Mouse (Mus musculus): ENCODE results near the gene Aldh4a1.

Aldh4a1 gene

DNA sequence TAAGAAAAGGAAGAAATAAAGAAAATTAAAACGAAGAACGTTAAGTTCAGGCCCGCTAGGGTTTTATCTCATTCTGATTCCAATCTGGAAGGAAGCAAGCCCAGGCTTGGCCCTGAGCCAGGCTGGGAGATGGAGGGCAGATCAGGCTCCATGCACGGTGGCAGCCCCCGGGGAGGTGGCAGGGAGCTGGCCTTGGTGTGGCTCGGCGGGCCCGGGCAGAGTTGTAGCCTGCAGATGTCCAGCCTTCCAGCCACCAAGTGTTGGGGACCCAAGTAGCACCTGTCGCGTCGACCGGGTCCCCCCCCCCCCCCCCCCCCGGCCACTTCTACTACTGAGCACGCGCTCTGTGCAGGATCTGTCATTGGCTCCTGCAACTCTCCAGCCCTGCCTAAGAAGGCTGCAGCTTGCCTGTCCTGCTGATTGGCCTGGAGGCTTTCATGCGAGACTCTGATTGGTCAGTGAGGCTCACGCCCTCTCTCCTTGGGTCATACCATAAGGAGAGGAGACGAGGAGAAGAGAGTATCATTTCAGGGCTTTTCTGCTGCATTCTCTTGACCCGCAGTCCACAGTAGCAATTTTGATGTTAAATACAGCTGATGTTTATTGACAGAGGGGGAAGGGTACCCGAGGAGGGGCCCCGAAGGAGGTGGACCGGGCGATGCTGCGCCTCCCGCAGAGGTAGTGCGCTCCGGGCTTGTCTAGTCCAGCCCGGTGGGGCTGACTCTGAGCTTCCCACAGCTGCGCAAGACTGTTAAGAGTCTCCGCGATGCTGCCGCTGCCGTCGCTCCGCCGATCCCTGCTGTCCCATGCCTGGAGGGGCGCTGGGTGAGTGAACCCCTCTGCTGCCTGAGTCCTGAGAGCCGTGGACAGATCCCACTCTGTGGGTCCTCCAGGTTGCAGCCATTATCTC lies at the start of gene Aldh4a1:
TSS of gene Aldh4a1 (plus strand) at position 494 of the 910 bp plus-strand sequence.
- peak; percentile 89 to 94 for DNase-seq

DNA sequence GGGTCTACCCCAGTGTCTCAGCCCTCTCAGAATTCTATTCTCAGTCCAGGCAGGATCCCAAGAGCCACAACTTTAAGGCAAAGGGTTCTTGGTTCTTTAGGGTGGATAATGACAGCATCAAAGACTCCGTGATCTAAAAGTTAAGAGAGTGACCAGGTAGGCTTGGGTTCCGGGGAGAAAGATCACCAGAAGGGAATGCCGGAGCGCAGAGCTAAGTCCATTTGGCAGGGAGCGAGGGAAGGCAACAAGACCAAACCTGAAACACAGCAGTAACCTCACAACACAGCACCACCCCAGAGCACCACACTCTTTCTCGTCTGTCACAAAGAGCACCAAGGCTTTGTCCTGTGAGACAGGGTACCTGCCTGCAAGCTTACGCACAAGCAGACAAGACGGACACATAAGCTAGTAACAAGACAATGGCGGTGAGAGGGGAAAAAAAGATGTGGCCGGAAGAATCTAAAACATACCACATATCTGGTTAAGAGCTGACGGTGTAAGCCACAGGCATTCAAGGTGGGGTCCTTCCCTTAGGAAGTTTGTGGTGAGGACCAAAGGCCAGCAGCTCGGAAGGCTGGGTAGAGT lies 49.6 kb upstream of the Aldh4a1 start:
- DNase-seq, result no peak

DNA sequence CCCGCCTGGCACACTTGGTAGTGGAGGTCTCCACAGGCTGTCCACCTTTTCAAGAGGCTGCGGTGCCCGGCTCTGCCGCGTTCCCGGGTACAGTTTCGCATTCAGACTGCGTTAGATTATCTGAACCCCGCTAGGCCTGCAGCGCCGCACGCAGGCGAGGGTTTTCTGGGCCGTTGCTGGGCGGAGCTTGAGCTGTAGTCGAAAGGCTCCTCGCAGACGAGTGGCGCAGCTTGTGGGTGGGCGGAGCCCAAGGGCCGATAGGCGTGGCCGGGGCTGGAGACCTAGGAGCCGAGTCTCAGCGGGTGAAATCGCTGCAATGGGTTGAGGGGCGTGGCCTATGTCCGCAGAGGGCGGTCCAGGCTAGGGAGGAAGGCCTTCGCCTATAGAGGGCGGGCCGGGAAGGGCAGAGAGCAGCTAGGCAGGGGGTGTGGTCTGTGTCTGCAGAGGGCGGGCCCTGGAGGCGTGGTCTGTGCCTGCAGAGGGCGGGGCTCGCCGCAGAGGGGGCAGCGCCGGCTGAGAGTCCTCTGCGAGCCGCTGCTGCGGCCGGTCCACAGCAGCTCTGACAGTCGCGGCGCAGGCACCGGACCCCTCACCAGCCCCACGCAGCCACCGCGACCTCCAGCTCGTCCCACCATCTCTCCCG lies 48.4 kb upstream of the Aldh4a1 start:
- peak; percentile 100 for DNase-seq

DNA sequence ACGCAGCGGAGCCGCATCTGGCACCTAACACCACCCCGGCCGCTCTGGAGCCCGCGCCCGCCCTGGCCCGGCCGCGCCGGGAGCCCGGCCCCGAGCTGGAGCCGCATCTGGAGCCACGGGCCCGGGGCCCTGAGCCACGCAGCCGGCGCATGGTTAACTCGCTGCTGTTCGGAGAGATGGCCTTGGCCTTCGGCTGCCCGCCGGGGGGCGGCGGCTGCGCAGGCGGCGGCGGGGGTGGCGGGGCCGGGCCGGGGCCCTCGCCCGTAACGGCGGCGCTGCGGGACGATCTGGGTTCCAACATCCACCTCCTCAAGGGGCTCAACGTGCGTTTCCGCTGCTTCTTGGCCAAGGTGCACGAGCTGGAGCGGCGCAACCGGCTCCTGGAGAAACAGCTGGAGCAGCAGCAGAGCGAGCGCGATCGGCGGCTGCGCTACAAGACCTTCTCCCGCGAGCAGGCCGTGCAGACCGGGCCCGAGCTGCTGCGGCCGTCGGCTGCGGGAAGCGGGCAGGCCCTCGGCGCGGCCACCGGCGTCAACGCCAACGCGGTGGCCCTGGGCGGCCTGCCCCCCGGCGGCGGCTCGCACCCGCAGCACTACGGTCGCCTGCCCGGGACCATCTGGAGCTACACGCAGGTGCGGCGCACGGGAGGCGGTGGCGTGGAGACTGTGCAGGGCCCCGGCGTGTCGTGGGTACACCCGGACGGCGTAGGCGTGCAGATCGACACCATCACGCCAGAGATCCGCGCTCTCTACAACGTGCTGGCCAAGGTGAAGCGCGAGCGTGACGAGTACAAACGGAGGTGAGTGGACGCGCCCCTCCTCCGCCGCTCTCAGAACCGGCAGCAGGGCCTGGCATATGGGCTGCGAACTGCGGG lies 47.6 kb upstream of the Aldh4a1 start:
- peak in 1 of 2 experiments; percentile 57 for DNase-seq

DNA sequence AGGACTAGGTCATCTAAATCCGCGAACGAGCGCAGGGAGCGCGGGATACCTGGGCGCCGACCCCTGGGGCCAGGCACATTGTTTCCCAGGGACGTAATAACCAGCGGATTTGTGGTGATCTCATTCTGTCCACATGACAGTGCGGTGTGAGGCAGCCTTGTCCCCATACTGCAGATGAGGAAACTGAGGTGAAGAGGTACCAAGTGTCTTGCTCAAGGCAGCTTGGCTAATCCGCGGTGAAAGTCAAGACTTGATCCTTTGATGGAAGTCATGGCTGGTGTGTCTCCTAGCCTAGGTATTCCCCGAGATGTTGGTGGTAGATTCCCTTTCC lies 47.0 kb upstream of the Aldh4a1 start:
- DNase-seq, result no peak

DNA sequence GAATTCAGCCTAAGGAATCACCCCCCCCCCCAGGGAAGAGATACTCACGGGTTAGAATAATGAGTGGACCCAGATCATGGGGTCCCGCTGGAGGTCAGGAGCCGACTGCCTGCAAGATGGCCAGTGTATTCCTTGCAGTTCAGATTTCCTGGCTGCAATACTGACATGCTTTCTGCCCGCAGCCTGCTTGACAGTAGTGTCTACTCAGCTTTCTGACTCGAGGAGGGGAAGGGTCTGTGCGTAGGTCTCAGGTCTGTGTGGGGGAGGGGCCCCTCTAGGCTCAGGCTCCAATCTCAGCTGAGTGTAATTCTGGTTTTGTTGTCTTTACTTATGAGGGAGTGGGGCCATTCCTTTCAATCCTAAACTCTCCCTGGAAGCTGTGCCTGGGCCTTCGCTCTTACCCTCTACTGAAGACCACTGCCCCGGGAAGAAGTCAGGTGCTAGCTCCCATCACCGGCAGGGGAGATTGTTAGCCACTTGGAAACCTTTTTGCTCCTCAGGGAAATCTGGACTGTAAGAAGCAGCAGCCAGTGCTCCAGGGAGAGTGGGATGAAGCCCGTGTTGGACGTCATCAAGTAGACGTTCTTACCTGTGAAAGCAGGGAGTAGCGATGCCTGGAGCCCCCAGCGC lies 46.3 kb upstream of the Aldh4a1 start:
- DNase-seq, result no peak

DNA sequence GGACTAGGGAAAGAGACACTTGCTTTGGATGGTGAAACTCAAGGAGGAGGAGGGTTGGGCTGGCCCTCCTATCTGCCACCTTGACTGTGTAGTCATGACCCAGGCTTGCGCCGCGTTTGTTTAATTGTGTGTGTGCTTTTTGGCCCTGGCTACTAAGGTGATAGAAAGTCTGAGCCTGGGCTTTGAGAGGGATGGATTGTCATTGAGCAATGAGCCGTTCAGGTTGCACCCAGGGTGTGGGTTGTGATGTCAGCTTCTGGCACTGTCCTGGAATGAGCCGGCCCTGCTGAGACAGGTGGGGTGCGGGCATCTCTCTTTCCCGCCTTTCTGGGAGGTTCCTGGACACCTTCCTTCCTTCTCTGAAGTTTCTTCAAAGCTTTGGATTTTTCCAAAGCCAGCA lies 45.7 kb upstream of the Aldh4a1 start:
- DNase-seq, result no peak

DNA sequence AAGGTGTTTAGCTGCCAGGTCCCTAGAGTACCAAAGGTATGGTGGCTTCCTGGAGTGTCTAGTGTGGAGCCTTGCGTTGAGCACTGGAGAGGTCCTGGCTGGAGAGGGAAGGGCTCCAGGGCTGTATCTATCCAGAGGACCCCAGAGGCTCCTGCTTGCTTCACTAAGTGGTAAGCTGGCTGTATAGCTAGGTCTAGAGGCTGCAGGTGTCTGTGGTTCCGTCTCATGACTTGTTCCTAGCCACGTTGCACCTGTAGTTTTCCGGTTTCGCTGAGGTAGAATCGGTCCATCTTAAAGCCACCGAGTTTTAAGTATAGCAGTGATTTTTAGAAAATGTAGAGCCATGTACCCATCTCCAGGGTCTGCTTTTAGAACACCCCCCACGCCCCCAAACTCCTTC lies 44.3 kb upstream of the Aldh4a1 start:
- DNase-seq, result no peak

DNA sequence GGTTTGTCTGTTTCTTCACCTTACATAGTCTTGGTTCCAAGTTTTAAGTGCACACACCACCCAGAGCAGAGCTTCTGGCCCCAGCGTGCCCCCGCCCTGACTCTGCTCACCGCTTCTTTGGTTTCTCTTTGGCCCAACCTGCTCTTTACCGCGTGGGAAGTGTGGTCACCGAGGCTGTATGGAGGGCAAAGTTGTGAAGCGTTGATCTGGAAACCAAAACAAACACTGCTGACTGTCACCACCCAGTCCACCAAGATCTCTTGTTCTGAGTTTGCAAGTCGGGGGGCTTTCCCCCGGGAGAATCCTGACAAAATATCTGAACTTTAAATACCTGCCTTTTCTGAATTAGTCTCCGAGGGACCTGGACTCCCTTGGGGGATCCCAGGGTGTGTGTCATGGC lies 43.7 kb upstream of the Aldh4a1 start:
- peak in 1 of 2 experiments; percentile 44 for DNase-seq

DNA sequence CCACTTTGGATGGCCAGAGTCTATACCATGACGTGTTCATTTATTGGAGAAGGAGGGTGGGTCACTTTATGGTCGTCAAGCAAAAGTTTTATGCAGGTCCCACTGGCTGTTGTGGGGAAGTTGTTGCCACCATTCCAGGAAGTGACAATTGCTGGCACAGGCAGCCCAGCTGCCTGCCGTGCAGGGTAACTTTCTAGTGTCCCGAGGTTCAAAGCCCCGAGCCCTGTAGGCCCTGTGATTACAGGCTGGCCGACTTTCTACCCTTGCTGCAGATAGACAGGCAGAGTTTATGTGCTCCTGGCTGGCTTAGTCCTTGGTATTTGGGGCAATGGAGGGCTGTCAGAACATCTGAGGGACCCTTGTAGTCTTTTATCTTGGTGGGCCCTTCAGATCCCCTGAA lies 43.2 kb upstream of the Aldh4a1 start:
- no peak for DNase-seq

DNA sequence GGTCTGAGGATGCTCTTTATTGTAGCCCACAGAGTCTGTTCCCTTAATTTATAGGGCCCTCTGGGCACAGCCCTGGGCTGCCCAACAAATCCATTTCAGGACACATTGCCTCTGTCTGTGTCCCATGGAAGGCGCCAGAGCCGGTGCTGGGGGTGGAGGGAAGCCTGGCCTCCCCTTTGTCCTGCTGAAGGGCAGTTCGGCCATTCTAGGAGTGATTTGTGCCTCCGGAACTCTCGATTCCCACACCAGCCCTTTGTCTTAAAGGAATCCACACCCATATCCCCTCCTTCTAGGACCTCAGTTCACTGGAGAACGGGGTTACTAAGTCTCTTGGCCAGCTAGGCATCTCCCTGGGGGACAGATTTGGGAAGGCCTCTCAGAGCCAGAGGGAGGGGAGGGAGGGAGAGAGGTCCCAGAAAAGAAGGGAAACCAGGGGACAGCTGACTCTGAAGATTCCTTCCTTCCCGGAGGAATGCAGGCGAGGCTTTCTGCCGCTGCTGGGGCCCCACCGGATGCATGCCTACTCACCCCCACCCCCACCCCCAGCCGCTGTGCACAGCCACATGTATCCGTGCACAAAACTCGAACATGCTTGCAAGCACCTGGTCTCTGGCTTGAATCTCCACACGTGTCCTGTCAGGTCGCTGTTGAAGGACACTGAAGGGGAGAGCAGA lies 41.9 kb upstream of the Aldh4a1 start:
- peak; percentile 60 to 78 for DNase-seq

DNA sequence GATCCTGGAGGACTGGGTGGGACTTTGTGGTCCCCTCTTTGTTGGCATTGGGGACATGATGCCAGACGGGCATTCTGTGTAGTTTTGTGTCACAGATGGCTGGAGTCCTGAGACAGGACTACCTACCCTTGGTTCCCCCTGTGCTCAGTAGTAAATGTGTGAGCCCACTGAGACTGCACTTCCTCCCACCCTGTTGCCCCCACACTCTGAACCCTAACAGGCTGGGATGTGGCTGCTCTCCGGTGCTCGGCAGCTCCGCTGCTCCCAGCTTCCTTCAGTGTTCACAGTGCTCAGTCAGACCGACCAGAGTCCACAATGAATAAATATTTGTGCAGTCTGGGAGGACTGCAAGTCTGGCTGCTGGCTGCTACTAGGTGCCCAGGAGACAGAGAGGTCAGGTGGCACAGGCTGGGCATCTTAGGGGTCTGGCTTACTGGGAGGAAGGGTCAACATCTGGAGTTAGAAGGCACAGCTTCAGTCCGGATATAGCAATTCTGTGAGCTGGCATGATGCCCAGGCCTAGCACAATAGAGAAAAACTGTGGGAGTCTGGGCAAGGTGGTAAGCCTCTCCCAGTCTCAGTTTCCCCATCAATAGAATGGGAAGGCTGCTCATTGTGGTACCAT lies 41.1 kb upstream of the Aldh4a1 start:
- DNase-seq, result peak; percentile 70 to 71

DNA sequence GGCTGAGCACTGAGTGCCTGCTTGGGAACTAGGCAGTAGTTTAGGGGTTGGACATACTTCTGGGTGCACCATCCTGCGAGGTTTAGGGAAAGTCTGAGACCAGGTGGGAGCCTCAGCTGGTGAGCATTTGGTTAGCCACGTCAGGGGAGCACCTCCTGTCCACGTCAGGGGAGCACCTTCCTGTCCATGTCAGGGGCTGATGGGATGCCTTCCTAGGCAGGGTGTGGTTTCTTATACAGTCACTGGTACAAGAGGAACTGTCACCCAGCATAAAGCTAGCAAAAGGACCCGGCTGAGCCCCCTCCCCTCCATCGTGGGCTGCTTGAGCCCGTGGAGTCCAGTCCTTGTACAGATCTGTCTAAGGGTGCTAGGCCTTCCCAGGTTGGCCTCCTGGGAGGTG lies 40.3 kb upstream of the Aldh4a1 start:
- no peak for DNase-seq

DNA sequence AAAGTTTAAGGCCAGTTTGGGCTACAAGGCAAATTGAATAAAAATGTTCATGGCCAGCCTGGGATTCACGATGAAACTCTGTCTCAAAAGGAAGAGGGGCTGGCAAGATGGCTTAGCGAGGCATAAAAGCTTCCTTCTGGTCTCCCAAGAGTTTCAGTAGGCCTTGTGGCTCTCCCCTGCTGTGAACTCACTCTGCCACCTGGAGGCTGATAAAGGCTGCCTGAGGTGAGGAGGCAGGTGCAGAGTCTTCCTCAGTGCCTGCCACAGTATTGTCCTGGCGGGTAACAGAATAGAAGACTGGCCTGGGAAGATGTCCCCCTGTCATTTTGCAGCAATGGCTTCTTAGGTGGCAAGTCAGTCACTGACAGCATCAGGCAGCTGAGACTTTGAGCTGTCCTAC lies 39.8 kb upstream of the Aldh4a1 start:
- no peak for DNase-seq

DNA sequence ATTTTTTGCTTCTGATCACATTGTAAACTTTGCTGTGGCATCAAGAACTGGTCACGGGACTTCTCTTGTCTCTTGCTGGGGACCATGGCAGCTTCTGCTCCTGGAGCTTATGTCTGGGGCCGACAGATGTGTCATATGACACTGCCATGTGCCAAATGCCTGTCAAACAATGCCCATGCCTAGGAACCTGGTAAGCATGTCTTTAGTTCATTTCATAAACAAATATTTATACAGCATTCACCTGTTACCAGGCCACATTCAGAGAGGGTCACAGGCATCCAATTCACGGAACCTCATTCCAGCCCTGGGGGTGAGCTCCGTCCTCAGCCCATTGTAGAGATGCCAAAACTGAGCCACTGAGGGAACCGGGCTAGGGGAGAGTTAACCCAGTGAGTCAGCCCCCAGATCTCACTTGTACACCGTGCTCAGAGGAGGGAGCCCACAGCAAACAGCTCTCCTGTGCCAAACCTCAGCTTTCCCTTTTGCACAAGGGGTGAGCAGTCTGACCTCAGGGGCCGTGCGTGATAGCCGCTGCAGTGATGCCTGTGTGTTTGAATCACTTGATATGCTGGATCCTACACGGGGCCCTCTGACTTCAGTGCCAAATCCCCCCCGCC lies 38.9 kb upstream of the Aldh4a1 start:
- no peak for DNase-seq

DNA sequence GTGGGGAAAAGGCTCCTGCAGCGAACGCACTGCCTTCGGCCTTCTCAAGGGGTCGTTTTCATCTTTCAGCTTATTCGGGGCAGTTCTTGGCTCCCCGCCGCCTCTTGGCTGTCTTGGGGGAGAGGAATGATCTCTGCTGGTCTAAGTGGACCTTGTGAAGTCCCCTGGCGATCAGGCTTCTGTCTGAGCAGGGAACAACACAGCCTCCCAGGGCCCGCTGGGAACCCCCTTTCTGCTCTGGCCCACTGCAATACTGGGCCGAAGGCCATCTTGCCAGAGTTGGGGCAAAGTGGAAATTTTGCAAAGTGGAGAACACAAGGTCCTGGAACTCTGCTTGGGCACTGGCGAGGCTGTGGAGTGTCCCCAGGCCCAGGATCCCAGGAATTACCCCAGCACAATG lies 38.0 kb upstream of the Aldh4a1 start:
- no peak for DNase-seq

DNA sequence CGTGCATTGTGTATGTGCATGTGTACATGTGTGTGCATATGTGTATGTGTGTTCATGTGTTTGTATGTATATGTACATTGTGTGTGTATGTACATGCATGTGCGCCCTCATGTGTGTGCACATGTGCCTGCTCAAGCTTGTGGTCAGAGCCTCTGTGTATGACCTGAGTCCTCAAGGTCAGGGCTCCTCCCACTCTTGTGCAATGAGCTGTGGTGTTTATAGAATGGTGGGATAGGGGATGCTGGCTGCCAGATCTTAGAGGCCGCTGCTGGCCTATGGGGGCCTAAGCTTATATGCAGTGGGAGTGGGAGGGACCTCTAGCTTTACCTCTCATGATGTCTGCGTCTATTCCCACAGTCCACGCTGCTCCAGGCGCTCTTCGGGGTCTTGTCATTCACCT lies 37.0 kb upstream of the Aldh4a1 start:
- no peak for DNase-seq

DNA sequence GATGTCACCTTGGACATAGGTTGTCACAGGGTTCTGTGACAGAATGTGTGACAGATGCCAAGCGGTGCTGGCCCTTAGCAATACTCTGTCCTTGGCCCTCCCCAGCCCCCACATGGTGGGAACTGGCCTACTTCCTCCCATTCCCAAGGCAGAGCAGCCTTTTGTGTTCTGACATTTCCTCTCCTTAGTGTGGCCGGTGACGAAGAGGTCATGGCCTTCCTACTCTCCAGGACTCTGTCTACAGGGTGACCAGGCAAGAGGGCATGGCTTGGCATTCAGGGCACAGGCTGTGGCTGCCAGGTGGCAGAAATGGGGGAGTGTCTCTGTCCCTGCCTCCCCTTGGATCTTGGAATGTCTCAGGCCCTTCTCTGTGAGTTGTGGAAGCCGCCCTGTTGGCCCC lies 35.3 kb upstream of the Aldh4a1 start:
- DNase-seq, result peak; percentile 53 to 64

DNA sequence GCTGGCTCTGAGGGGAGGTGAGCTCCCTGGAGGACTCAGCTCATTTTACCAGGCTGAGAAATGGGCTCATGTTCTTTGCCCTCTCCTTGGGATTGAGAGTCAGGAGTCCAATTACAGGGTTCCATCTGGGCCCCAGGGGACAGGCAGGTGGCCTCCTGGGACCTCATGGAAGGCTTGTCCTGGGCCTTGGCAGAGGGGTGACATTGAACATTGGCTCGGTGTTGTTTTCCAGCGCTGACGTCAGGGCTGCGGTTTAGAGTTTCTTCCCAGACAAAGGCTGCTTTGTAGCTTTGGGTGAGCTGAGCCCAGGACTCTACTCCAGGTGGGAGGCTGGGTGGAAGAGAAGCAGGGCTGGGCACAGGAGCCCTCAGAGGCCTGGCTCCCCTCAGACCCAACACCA lies 34.9 kb upstream of the Aldh4a1 start:
- no peak for DNase-seq

DNA sequence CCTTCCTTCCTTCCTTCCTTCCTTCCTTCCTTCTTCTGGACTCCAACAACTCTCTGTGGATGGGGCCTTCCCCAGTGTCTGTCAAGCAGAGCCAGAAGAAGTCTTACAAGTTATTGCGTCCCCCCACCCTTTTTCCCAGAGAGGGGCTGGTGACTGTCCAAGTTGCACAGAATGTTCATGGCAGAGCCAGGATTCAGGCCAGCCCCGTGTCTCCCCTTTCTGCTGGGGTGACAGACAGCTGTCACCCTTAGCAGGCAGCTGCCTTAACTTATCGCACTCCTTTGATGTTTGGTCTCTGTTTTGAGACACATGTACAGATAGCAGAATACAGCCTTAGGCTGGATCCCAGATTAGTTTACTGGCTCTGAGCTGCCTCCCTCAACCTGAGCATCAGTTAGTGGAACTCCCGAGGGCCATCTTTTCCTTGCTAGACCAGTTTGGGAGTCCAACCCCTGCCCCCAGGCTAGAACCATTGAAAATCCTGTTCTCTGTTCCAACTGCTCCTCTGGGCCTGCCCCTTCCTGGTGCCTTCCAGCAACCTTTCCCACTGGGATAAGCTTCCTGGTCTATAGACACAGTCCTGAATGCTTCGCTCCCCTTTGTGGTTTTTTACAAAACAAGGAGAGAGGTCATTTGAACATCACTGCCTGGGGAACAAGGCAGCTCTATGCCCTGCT lies 33.2 kb upstream of the Aldh4a1 start:
- DNase-seq, result no peak

DNA sequence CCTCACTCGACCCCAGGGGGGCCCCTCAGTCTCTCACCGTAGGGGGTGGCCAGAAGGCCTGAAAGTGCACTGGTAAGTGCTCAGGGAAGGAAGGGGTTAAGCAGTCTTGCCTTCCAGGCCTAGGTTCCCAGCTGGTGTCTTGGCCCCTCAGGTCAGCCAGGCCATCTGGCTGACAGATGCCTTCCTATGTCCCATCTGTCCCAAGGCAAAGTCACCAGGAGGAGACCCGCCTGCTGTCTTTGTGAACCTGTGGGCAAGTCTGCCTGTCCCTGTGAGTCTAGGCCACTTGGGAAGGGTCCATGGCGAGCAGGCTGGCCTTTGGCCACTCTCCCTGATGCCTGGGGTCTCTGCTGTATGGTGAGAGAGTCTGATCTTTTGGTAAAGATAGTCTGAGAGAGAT lies 32.2 kb upstream of the Aldh4a1 start:
- no peak for DNase-seq
